Mouse (Mus musculus): ENCODE measurements around the gene Inka1. TPM values are rescaled to one million over a fixed set of nuclear protein-coding genes. Genes with fewer than 3 reads are reported as not detected.

Gene Inka1
- polyA plus RNA-seq, 1 experiment from 2014 or later = 79.2 TPM

DNA sequence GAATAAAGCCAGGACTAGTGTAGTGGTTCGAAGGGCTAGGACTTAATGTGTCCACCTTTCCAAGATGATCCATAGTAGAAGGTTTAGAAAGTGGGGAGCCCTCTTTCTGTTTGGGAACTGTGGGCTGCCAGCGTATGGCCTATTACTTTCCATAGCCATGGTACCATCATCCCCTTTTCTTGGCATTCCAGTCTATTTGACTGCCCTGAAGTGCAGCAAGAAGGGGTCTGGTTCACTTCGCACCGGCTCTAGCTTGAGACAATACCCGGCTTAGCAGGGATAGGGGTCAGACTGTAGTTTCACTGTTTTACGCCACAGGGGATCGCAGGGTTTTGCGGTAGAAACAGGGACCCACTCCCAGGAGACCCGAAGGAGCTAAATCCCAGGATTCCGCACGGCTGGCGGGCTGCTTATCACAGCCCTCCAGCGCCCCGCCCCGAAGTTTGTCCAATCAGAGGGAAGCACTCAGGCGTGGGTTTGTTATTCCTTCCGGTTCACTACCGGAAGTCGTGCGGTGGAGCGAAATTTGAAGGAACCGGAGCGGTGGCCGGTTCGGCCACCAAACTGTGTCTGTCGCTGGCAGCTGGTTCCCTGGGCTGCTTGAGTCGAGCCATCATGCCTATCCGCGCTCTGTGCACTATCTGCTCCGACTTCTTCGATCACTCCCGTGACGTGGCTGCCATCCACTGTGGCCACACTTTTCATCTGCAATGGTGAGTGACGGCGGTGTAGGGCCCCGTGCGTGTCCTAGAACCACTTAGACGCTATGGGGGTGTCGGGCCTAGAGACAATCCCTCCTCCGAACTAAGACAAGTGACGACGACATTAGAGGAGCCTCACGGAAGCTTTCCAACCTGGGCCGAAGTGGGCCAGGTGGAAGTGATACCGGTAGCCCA is 35.0 kb downstream of the Inka1 start:
- Histone ChIP-seq H3K4me2 (peak overlapping the region; percentile 84), H3K4me3 (peak overlapping the region; percentile 58), H3K27ac (peak overlapping the region; percentile 78), H3K27me3 (no peaks in the 10 kb centered on the region), H3K36me3 (0 out of 2 replicates have a peak, but pooled peaks cover under 1% of the 10 kb centered on the region), H3K9ac (peak overlapping the region; percentile 79), H3K4me1 (peaks cover 15% of the 10 kb centered on the region), H3K9me3 (no peaks in the 10 kb centered on the region)
- 14% methylated on average over 45 of the region's 45 CpGs for WGBS
- ATAC-seq (ENCODE audit: insufficient number of reproducible peaks, insufficient read depth, low FRiP score, low TSS enrichment, low read depth) = peak; percentile 89

DNA sequence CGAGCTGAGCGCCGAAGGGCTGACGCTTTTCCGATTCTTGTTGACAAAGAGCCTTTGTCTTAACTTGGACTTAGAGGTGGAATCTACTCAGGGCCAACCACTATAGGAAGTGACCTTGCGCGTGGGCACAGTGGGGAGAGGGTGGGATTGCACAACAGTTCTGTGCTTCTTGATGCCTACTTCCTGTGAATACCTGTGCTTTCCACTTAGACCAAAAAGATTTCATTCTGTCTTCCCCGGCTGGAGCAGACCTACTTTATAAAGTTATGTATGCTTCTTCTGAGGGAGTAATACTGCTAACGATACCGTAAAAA is 35.8 kb downstream of the Inka1 start, which contains the start of gene Traip:
Gene Traip, plus strand, starts transcription at position 215 of the 314 bp plus-strand sequence.
- WGBS = 81% methylated on average over 10 of the region's 10 CpGs
- peak within 1 kb of the TSS; percentile 58 for H3K4me3 ChIP-seq
- peak within 1 kb of the TSS; percentile 78 for H3K27ac ChIP-seq

DNA sequence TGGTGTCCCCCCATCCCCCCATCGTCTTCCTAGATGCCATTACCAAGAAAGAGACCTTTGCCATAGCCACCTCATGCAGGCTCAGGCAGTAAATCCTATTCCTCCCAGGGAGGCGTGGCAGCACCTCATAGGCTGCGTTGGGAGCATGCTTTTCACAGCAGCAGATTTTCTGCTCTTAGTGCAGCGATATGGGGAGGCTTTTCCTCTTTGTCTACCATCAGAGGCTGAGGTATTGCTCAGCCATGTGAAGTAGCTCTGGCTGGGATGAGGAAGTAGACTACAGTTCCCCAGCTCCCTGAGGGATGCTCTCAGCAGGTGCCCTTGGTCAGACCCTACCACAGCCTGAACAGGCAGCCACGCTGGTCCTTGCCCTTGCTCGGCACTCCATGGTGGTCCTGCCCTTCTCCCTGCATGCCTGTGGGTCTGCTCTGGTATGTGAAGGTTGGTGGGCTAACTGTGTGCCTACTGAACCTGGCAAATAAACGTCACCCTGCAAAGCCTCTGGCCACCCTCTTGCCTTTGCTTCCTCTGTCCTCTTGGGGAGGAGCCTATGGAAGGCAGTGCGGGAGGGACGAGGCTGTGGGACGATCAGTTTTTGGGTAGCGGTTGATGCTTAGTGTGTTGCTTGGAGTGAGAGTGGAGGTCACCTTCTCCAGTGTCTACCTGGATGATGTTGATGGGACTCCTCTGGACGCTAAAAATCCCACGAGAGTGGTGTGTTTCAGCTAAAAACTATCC is 36.3 kb downstream of the Inka1 start:
- Histone ChIP-seq H3K27me3 (no peaks in the 10 kb centered on the region), H3K36me3 (no peaks in the 10 kb centered on the region), H3K4me3 (no peak overlapping the region), H3K9me3 (no peaks in the 10 kb centered on the region), H3K27ac (no peak overlapping the region), H3K9ac (no peak overlapping the region), H3K4me2 (no peak overlapping the region), H3K4me1 (peaks cover 15% of the 10 kb centered on the region)
- ATAC-seq (ENCODE audit: insufficient number of reproducible peaks, insufficient read depth, low FRiP score, low TSS enrichment, low read depth) = no peak
- 80% methylated on average over 13 of the region's 13 CpGs for WGBS

More for the DNA sequence above, 35.8 kb downstream of the Inka1 start, which contains the start of gene Traip:
- Histone ChIP-seq H3K36me3 (no peaks in the 10 kb centered on the region), H3K4me1 (peaks cover 15% of the 10 kb centered on the region), H3K4me2 (peak within 1 kb of the TSS; percentile 84), H3K9me3 (no peaks in the 10 kb centered on the region), H3K9ac (peak within 1 kb of the TSS; percentile 79), H3K27me3 (no peaks in the 10 kb centered on the region)
- ATAC-seq (ENCODE audit: insufficient number of reproducible peaks, insufficient read depth, low FRiP score, low TSS enrichment, low read depth) = no peak

DNA sequence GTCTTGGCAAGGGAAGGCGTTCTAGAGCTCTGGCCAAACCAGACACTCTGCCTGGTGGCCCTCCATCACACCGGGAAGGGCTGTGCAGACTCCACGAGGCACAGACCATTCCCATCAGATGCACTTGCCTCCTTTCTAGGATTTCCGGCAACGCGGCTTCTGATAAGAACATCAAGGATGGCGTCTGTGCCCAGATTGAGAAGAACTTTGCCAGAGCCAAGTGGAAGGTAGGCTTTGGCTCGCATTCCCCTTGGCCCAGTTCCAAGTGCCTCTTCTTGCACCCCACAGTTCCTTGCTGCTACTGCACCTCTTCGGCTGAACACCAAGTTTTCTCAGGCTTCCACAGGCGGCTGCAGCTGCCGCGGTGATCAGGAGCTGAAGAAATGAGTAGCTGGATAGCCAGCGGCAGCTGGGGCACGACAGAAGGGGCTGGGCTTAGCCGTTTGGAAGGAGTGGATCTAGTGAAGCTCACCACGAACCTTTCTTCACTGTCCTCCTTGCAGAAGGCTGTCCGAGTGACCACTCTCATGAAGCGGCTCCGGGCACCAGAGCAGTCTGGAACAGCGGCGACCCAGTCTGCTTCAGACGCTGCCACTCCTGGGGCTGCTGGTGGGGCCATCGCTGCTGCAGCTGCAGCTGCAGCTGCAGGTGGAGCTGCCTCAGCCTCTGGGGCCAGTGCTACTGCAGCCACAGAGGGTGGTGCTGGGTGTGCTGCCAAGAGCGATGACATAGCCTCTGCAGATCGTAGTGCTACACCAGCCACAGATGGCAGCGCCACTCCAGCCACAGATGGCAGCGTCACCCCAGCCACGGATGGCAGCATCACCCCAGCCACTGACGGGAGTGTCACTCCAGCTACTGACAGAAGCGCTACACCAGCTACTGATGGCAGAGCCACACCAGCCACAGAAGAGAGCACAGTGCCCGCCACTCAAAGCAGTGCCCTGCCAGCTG is 38.2 kb downstream of the Inka1 start:
- Histone ChIP-seq H3K36me3 (no peaks in the 10 kb centered on the region), H3K27ac (no peak overlapping the region), H3K4me1 (peaks cover 15% of the 10 kb centered on the region), H3K4me3 (no peak overlapping the region), H3K27me3 (no peaks in the 10 kb centered on the region), H3K4me2 (no peak overlapping the region), H3K9ac (no peak overlapping the region; the same call in 1 of the 2 replicates), H3K9me3 (no peaks in the 10 kb centered on the region)
- no peak for ATAC-seq (ENCODE audit: insufficient number of reproducible peaks, insufficient read depth, low FRiP score, low TSS enrichment, low read depth)
- WGBS = 87% methylated on average over 31 of the region's 31 CpGs

DNA sequence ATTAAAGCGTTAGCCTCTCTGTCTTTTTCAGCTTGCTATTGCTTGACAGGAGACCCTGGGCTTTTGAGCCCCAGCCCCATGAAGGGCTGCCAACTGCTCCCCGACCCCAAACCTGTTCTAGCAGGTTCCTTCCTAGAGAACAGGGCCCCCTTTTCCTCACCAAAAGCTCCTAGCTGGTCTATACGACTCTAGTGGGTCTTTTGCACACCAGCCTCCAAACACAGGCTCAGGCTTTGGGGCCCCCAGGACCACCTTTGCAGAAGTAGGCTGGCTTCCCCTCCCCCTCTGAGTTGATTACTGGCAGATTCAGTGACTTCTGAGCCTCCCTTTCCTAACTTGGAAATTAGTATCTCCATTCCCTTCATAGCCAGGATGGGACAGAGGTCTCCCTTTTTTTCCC is 48.8 kb downstream of the Inka1 start:
- peaks cover 50% of the 10 kb centered on the region for H3K27me3 ChIP-seq
- H3K4me2 ChIP-seq = peak overlapping the region; percentile 97
- H3K36me3 ChIP-seq = no peaks in the 10 kb centered on the region
- peak overlapping the region; percentile 59 for H3K4me3 ChIP-seq
- WGBS = 10% methylated on average over 3 of the region's 3 CpGs
- H3K27ac ChIP-seq = no peak overlapping the region
- no peaks in the 10 kb centered on the region for H3K9me3 ChIP-seq
- no peak for ATAC-seq (ENCODE audit: insufficient number of reproducible peaks, insufficient read depth, low FRiP score, low TSS enrichment, low read depth)
- peaks cover 25% of the 10 kb centered on the region for H3K4me1 ChIP-seq
- H3K9ac ChIP-seq = 0 out of 2 replicates have a peak overlapping the region, but pooled peaks have one; percentile 75

DNA sequence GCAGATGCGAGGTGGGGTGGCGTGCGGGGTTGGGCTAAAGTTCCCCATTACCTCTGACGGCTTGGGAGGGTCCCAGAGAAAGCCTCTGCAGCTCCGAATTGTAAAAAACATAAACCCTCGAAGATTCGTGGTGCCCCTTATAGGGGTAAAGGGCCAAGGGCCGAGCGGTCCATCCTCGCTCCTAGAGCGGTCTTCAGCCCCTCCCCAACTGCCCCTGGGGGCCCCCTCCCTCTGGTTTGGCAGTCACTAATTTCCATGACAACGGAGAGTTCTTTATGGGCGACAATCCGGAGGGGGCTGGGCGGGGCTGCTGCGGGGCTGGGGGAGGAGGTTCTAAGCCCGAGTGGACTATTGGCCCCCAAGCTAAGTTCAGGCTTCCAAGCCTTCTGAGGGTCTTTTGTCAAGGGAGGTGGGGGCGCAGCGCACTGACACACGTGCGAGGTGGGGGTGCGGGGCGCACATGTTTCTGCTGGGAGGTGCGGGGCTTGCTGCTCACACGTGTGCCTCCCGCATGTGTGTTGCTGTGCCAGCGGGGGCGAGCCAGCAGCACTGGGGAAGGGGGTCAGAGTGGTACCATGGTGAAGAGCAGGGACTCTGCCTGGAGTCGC is 49.4 kb downstream of the Inka1 start:
- H3K4me1 ChIP-seq = peaks cover 25% of the 10 kb centered on the region
- H3K27ac ChIP-seq = no peak overlapping the region
- peak overlapping the region; percentile 97 for H3K4me2 ChIP-seq
- peak overlapping the region; percentile 75 for H3K9ac ChIP-seq
- under 1% methylated on average over 29 of the region's 29 CpGs for WGBS
- H3K27me3 ChIP-seq = peaks cover 50% of the 10 kb centered on the region
- no peaks in the 10 kb centered on the region for H3K36me3 ChIP-seq
- peak; percentile 26; the same call in 1 of the 2 replicates for ATAC-seq (ENCODE audit: insufficient number of reproducible peaks, insufficient read depth, low FRiP score, low TSS enrichment, low read depth)
- H3K4me3 ChIP-seq = peak overlapping the region; percentile 59
- H3K9me3 ChIP-seq = no peaks in the 10 kb centered on the region

DNA sequence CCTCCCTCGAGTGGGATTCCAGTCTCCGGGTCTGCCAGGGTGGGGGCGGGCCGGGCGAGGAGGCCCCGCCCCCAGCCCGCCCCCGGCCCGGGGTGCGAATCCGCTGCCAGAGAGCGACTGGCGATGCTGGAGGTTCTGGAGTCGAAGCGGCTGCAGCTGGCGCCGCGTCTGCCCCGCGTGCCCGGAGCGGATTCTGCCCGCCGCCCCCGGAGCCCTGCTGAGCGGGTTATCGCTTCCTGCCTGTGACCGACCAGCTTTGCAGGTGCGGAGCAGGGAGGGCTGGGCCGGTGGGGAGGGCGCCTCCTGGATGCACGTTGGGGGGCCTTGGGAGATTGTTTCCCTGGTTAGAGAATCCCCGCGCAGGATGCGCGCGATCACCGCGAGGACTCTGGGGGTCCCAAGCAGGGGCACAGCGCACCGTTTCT is 49.9 kb downstream of the Inka1 start:
- Histone ChIP-seq H3K4me1 (peaks cover 25% of the 10 kb centered on the region), H3K27me3 (peaks cover 48% of the 10 kb centered on the region), H3K9me3 (no peaks in the 10 kb centered on the region), H3K4me3 (peak overlapping the region; percentile 59), H3K27ac (no peak overlapping the region), H3K9ac (peak overlapping the region; percentile 75), H3K4me2 (peak overlapping the region; percentile 97), H3K36me3 (no peaks in the 10 kb centered on the region)
- under 1% methylated on average over 40 of the region's 41 CpGs for WGBS
- no peak for ATAC-seq (ENCODE audit: insufficient number of reproducible peaks, insufficient read depth, low FRiP score, low TSS enrichment, low read depth)

DNA sequence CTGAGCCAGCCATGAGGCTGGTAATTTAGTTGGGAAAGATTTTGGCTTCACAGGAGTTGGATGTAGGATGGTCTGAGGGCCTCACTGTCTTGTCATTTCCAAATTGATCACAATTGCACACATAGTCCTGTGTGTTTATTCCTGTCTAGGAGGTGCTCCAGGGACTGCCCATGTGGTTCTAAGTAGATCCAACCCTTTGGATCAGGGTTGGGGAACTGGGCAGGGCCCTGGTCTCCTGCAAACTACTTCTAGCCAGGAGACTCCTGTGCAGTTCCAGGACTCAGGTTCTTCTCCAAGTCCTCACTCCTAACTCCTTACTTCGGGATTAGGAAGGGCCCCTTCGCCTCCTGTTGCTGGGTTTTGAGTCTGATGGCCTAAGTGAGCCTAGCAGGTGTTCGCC is 50.3 kb downstream of the Inka1 start, which contains the start of gene Camkv:
Gene Camkv, plus strand, starts transcription at position 301 of the 400 bp plus-strand sequence.
- no peak for ATAC-seq (ENCODE audit: insufficient number of reproducible peaks, insufficient read depth, low FRiP score, low TSS enrichment, low read depth)
- peak within 1 kb of the TSS; percentile 97 for H3K4me2 ChIP-seq
- no peaks in the 10 kb centered on the region for H3K9me3 ChIP-seq
- no peak within 1 kb of the TSS for H3K27ac ChIP-seq
- 13% methylated on average over 3 of the region's 3 CpGs for WGBS
- H3K27me3 ChIP-seq = peaks cover 48% of the 10 kb centered on the region
- peaks cover 24% of the 10 kb centered on the region for H3K4me1 ChIP-seq
- peak within 1 kb of the TSS; percentile 59 for H3K4me3 ChIP-seq
- no peaks in the 10 kb centered on the region for H3K36me3 ChIP-seq
- H3K9ac ChIP-seq = peak within 1 kb of the TSS; percentile 75

Data from embryonic facial prominence, embryonic 13.5 days (tissue).